Mouse (Mus musculus) liver, embryonic 14.5 days (tissue): ENCODE data around the gene Adgrb2. TPM values are rescaled to one million over a fixed set of nuclear protein-coding genes. Genes with fewer than 3 reads are reported as not detected.

ENCODE experiments used
- ATAC-seq: fragments of 200-750 bp; cut with Nextera tagmentation; 2 replicates; pipeline ENCODE4 v1.8.0; 2017; ENCODE audit warnings: moderate number of reproducible peaks, mild to moderate bottlenecking, moderate library complexity; ENCODE audit not compliant: insufficient read depth
- DNase-seq, 3 experiments: peaks; one replicate each; pipeline ENCODE4 v3.0.0-alpha.2; 2012 to 2013; ENCODE audit warnings: low read depth in 3 of 3, low spot score in 3 of 3
- H3K27ac ChIP-seq: fragments of 300-500 bp; sonication (generic); 2 replicates; pipeline ENCODE4 v1.5.1; 2014; ENCODE audit warnings: moderate library complexity, mild to moderate bottlenecking, control low read depth, inconsistent platforms
- H3K27me3 ChIP-seq: fragments of 300-500 bp; sonication (generic); 2 replicates; pipeline ENCODE4 v1.6.1; 2014; ENCODE audit warnings: mild to moderate bottlenecking, low read length, moderate library complexity; ENCODE audit not compliant: control insufficient read depth, insufficient read depth
- H3K36me3 ChIP-seq: fragments of 300-500 bp; sonication (generic); replicated peaks from 2 replicates; pipeline ENCODE4 v1.6.1; 2014; ENCODE audit warnings: low read depth; ENCODE audit not compliant: control insufficient read depth, insufficient read depth
- H3K4me1 ChIP-seq, 2 experiments: fragments of 200-500 bp in 1 of 2; fragments of 300-500 bp in 1 of 2; sonication (generic) in 1 of 2; replicated peaks; 2 replicates each; pipeline ENCODE4 v1.6.1; 2012 to 2014; ENCODE audit warnings: antibody characterized with exemption in 1 of 2, inconsistent platforms in 1 of 2, low read length in 1 of 2; ENCODE audit not compliant: control insufficient read depth in 2 of 2, insufficient read depth in 2 of 2
- H3K4me2 ChIP-seq: fragments of 300-500 bp; sonication (generic); 2 replicates; pipeline ENCODE4 v1.6.1; 2014; ENCODE audit warnings: low read depth, mild to moderate bottlenecking, control low read depth, moderate library complexity
- H3K4me3 ChIP-seq, 2 experiments: fragments of 200-500 bp in 1 of 2; fragments of 300-500 bp in 1 of 2; sonication (generic) in 1 of 2; 2 replicates each; pipeline ENCODE4 v1.5.1; 2012 to 2014; ENCODE audit warnings: low read depth in 2 of 2, low read length in 2 of 2, mild to moderate bottlenecking in 2 of 2, control low read depth in 1 of 2, inconsistent platforms in 1 of 2, moderate library complexity in 1 of 2; ENCODE audit not compliant: insufficient read depth in 1 of 2
- H3K9ac ChIP-seq: fragments of 300-500 bp; sonication (generic); replicated peaks from 2 replicates; pipeline ENCODE4 v1.6.1; 2014; ENCODE audit warnings: mild to moderate bottlenecking, control low read depth, moderate library complexity
- H3K9me3 ChIP-seq: fragments of 300-500 bp; sonication (generic); 2 replicates; pipeline ENCODE4 v1.6.1; 2016; ENCODE audit warnings: low read length, mixed read lengths; ENCODE audit not compliant: control insufficient read depth
- CTCF ChIP-seq: IDR thresholded peaks from 2 replicates; pipeline ENCODE4 v1.5.1; 2016; ENCODE audit warnings: antibody characterized with exemption, low read depth, control low read depth
- EP300 ChIP-seq: IDR thresholded peaks from 2 replicates; pipeline ENCODE4 v1.6.1; 2016; ENCODE audit warnings: antibody characterized with exemption, low read depth
- WGBS: fragments of 180-500 bp; shearing (Covaris S2); extraction: QIAGEN DNeasy Blood & Tissue Kit; methylation state at CpG from one replicate; pipeline ENCODE4 v1.1.7; 2014; ENCODE audit not compliant: insufficient replicate concordance; 5-methylcytosine and 5-hydroxymethylcytosine counted together
- polyA plus RNA-seq, 2 experiments: library from polyadenylated mRNA; depleted of rRNA in 1 of 2; stranded (reverse) in 1 of 2; unstranded in 1 of 2; fragments of >200 nt; fragmentation: Nextera tagmentation in 1 of 2; extraction: Ambion mirVana in 1 of 2; gene quantifications; 2 replicates each; pipeline versions ENCODE4 v1.2.1 to v1.2.3; 2012 to 2014

The Adgrb2 gene
- polyA plus RNA-seq, 2 experiments = 0.15 to 0.22 TPM

DNA sequence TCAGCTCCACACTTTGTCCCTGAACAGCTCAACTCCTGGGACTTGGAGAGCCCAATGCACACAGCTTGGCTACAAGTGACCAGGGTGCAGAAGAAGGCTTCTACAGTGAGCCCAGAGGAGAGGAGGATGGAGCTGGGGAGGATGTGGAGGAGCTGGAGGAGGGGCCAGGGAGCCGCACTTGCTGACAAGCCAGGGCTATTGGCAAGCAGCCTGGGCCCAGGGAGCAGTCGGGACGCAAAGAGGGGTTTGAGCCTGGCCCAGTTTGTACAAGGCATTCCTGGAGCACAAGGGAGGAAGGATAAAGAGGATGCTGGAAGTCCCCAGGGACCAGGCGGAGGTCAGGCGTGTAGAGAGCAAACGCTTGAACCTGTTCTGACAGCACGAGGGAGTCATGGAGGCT, 12.7 kb upstream of the Adgrb2 start:
- Histone ChIP-seq H3K4me2 (no peak overlapping the region), H3K4me1 (no peaks in the 10 kb centered on the region), H3K4me3 (no peak overlapping the region), H3K27me3 (peaks cover 2% of the 10 kb centered on the region), H3K27ac (no peak overlapping the region), H3K9me3 (no peaks in the 10 kb centered on the region), H3K36me3 (no peaks in the 10 kb centered on the region), H3K9ac (no peak overlapping the region)
- WGBS = 43% methylated on average over 7 of the region's 7 CpGs
- no peak for TF ChIP-seq CTCF
- no peak for TF ChIP-seq EP300
- ATAC-seq (no peak), DNase-seq (no peak)

DNA sequence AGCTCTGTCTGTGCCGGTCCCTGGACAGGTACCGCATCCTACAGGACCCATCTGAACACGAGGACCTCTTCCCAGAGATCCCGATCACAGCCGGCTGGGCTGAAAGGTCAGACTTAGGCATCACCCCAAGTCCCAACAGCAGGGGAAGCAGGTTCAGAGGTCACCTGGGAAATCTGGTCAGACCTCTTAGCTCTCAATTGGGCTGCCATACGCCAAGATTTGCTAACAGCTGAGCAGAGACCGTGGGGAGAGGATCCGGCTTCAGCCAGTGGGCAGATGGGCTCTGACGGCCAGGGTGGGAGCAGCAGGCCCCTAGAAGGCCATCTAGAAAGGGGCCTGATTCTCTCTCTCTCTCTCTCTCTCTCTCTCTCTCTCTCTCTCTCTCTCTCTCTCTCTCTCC, 10.4 kb upstream of the Adgrb2 start:
- Histone ChIP-seq H3K9ac (no peak overlapping the region), H3K27ac (no peak overlapping the region), H3K9me3 (no peaks in the 10 kb centered on the region), H3K36me3 (no peaks in the 10 kb centered on the region), H3K4me1 (no peaks in the 10 kb centered on the region), H3K27me3 (no peaks in the 10 kb centered on the region), H3K4me2 (no peak overlapping the region), H3K4me3 (no peak overlapping the region)
- 57% methylated on average over 9 of the region's 9 CpGs for WGBS
- TF ChIP-seq EP300 = no peak
- DNase-seq (no peak), ATAC-seq (no peak)

DNA sequence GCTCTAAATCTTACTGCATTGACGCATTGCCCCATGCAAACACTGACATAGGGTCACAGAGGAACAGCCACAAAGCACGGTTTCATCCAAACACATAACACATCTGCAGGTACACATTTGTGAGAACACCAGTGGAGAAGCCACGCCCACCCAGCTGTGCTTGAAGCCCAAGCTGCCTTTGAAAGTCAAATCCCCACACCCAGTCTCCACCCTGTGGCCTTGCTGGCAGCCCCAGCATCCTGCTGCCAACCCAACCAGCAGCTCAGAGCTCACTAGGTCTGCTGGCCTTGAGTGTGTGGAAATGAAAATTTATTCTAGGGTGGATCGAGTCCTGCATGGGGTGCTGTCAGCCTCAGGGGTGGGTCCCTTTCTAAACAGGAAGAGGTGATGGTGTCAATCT, 7.4 kb upstream of the Adgrb2 start:
- TF ChIP-seq EP300 = no peak
- H3K4me2 ChIP-seq = no peak overlapping the region
- no peak overlapping the region for H3K9ac ChIP-seq
- H3K27ac ChIP-seq = no peak overlapping the region
- peaks cover 11% of the 10 kb centered on the region for H3K27me3 ChIP-seq
- no peak for DNase-seq
- no peaks in the 10 kb centered on the region for H3K36me3 ChIP-seq
- 34% methylated on average over 4 of the region's 4 CpGs for WGBS
- H3K9me3 ChIP-seq = no peaks in the 10 kb centered on the region
- H3K4me1 ChIP-seq = no peaks in the 10 kb centered on the region
- H3K4me3 ChIP-seq = no peak overlapping the region
- no peak for ATAC-seq

- DNase-seq = no peak
- Histone ChIP-seq H3K9ac (no peak overlapping the region), H3K36me3 (no peaks in the 10 kb centered on the region), H3K9me3 (no peaks in the 10 kb centered on the region), H3K4me3 (no peak overlapping the region), H3K4me1 (no peaks in the 10 kb centered on the region), H3K27ac (no peak overlapping the region), H3K4me2 (no peak overlapping the region), H3K27me3 (peaks cover 21% of the 10 kb centered on the region)
- no peak for ATAC-seq
- TF ChIP-seq EP300 (no peak), CTCF (no peak)
- 49% methylated on average over 4 of the region's 4 CpGs for WGBS
Measured at GRCm38 (mm10) chr4:129978227-129978626, 6.4 kb upstream of the Adgrb2 start.

DNA sequence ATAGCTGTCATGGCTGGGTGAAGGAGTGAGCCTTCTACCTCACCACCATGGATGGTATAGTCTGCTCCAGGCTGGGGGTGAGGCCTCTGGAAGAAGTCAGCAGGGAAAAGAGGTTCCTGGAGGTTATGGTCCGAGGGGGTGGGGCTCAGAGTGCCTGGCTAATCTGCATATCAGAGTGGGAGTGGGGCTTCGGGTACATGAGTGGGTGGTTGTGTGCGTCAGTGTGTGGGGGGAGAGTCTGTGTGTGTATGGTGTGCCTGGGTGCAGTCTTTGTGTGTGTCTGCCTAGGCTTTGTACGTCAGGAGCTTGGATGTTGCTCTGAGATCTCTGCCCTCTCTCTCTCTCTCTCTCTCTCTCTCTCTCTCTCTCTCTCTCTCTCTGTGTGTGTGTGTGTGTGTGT, 5.7 kb upstream of the Adgrb2 start:
- DNase-seq (no peak), ATAC-seq (no peak)
- Histone ChIP-seq H3K27me3 (peaks cover 28% of the 10 kb centered on the region), H3K9ac (no peak overlapping the region), H3K9me3 (no peaks in the 10 kb centered on the region), H3K4me3 (no peak overlapping the region), H3K4me1 (no peaks in the 10 kb centered on the region), H3K4me2 (no peak overlapping the region), H3K36me3 (no peaks in the 10 kb centered on the region), H3K27ac (no peak overlapping the region)
- TF ChIP-seq CTCF (no peak), EP300 (no peak)
- 36% methylated on average over 4 of the region's 4 CpGs for WGBS

GRCm38 (mm10) chr4:129981657-129982056, 3.0 kb upstream of the Adgrb2 start:
- Histone ChIP-seq H3K27ac (no peak overlapping the region), H3K4me1 (no peaks in the 10 kb centered on the region), H3K9me3 (no peaks in the 10 kb centered on the region), H3K4me3 (no peak overlapping the region), H3K27me3 (peaks cover 55% of the 10 kb centered on the region), H3K36me3 (no peaks in the 10 kb centered on the region), H3K4me2 (no peak overlapping the region), H3K9ac (no peak overlapping the region)
- TF ChIP-seq CTCF (no peak), EP300 (no peak)
- ATAC-seq (no peak), DNase-seq (no peak)
- WGBS = 44% methylated on average over 11 of the region's 11 CpGs
